Mouse (Mus musculus) myocyte (in vitro differentiated cells): ENCODE data around the gene Trib3.

Source experiments
- CEBPB ChIP-seq: IDR thresholded peaks from 2 replicates; pipeline ENCODE4 v1.6.1; 2011; ENCODE audit warnings: mild to moderate bottlenecking, moderate library complexity; ENCODE audit not compliant: poor library complexity, insufficient read depth, severe bottlenecking
- E2F4 ChIP-seq: IDR thresholded peaks from one replicate; pipeline ENCODE4 v1.6.1; 2011; ENCODE audit warnings: mild to moderate bottlenecking, control low read depth, moderate library complexity; ENCODE audit not compliant: insufficient read depth
- MAX ChIP-seq: IDR thresholded peaks from one replicate; pipeline ENCODE4 v1.6.1; 2011; ENCODE audit warnings: low read depth, mild to moderate bottlenecking, control low read depth
- MYOD1 ChIP-seq, 3 experiments: IDR thresholded peaks; one replicate each; pipeline ENCODE4 v1.6.1; 2011; ENCODE audit warnings: control low read depth in 2 of 3, low read depth in 2 of 3, mild to moderate bottlenecking in 2 of 3, moderate library complexity in 1 of 3; ENCODE audit not compliant: insufficient read length in 2 of 3, control insufficient read depth in 1 of 3
- MYOG ChIP-seq, 3 experiments: IDR thresholded peaks; one replicate each; pipeline ENCODE4 v1.6.1; 2011; ENCODE audit warnings: control low read depth in 2 of 3, low read depth in 2 of 3, mild to moderate bottlenecking in 2 of 3; ENCODE audit not compliant: insufficient read length in 2 of 3, control insufficient read depth in 1 of 3, insufficient read depth in 1 of 3
- POLR2A ChIP-seq: IDR thresholded peaks from one replicate; pipeline ENCODE4 v1.6.1; 2011; ENCODE audit warnings: low read depth, mild to moderate bottlenecking, control low read depth, moderate library complexity; ENCODE audit not compliant: insufficient read length
- POLR2AphosphoS2 ChIP-seq: IDR thresholded peaks from one replicate; pipeline ENCODE4 v1.6.1; 2011; ENCODE audit warnings: low read depth, control low read depth; ENCODE audit not compliant: insufficient read length
- REST ChIP-seq: IDR thresholded peaks from one replicate; pipeline ENCODE4 v1.6.1; 2011; ENCODE audit warnings: mild to moderate bottlenecking, control low read depth, moderate library complexity; ENCODE audit not compliant: insufficient read depth, insufficient read length
- SRF ChIP-seq: IDR thresholded peaks from one replicate; pipeline ENCODE4 v1.6.1; 2011; ENCODE audit warnings: low read depth; ENCODE audit not compliant: control insufficient read depth, insufficient read length
- USF1 ChIP-seq: IDR thresholded peaks from one replicate; pipeline ENCODE4 v1.6.1; 2011; ENCODE audit warnings: low read depth, mild to moderate bottlenecking, control low read depth, moderate library complexity

GRCm38 (mm10) chr2:152292475-152292874 lies 51.4 kb downstream of the Trib3 start:
- TF ChIP-seq MYOD1 (IDR thresholded peaks at IDR 0.05; ENCODE audit: control insufficient read depth in 1 of 3, insufficient read length in 2 of 3, low read depth in 2 of 3) (no peak), USF1 (no peak), E2F4 (no peak), POLR2A (no peak), POLR2AphosphoS2 (no peak), MYOG (IDR thresholded peaks at IDR 0.05; ENCODE audit: control insufficient read depth in 1 of 3, insufficient read depth in 1 of 3, insufficient read length in 2 of 3, low read depth in 2 of 3) (no peak), REST (no peak), SRF (no peak), MAX (no peak), CEBPB (no peak)
